Mouse (Mus musculus) cortical plate, adult 2 months (tissue): ENCODE data around the gene Spag8.

Source experiments
- CTCF ChIP-seq: fragments of 200-500 bp; IDR thresholded peaks from 2 replicates; pipeline ENCODE4 v1.5.1; 2011; ENCODE audit warnings: mild to moderate bottlenecking, control low read depth, low read length; ENCODE audit not compliant: insufficient read depth; ENCODE audit errors: extremely low read depth
- POLR2A ChIP-seq: fragments of 200-500 bp; IDR thresholded peaks from 2 replicates; pipeline ENCODE4 v1.6.1; 2011; ENCODE audit warnings: mild to moderate bottlenecking, low read length, control low read depth; ENCODE audit not compliant: insufficient read depth; ENCODE audit errors: extremely low read depth

DNA sequence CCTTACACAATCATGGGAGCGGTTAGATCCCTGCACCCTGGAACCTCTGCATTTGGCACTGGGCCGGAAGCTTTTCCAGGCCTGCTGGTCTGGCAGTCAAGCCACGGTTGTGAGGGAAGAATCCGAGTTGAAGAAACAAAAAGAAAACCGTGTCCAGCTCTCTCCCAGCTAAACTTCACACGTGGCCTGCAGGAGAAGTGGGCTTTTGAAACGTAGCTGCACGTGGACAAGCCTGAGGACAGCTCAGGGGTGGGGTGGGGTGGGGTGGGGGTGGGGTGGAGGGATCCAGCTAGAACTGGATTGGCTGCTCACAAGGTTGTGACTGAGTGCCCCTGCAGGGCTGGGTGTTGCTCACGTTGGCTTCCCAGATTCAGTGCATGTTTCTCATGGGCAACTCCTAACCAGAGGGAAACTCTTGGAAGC is 41.9 kb upstream of the Spag8 start:
- TF ChIP-seq POLR2A (no peak), CTCF (no peak)
